Mouse (Mus musculus) ES-E14 (cell line): ENCODE results near the gene Nyap1.
"Not testable (repeated sequence)": the region's sequence is repeated elsewhere in the genome, so short reads cannot be mapped to it uniquely, and the experiment has no call there.

Source experiments
- MAFK ChIP-seq: IDR thresholded peaks from 2 replicates; pipeline ENCODE4 v1.6.1; 2014; ENCODE audit warnings: mild to moderate bottlenecking, low read depth, low read length, inconsistent platforms; ENCODE audit not compliant: insufficient read depth
- ZC3H11A ChIP-seq: IDR thresholded peaks from 2 replicates; pipeline ENCODE4 v1.6.1; 2012; ENCODE audit warnings: low read depth, mild to moderate bottlenecking, inconsistent platforms, low read length, borderline replicate concordance
- ZNF384 ChIP-seq: IDR thresholded peaks from 2 replicates; pipeline ENCODE4 v1.6.1; 2012; ENCODE audit warnings: low read depth, low read length, inconsistent platforms

DNA sequence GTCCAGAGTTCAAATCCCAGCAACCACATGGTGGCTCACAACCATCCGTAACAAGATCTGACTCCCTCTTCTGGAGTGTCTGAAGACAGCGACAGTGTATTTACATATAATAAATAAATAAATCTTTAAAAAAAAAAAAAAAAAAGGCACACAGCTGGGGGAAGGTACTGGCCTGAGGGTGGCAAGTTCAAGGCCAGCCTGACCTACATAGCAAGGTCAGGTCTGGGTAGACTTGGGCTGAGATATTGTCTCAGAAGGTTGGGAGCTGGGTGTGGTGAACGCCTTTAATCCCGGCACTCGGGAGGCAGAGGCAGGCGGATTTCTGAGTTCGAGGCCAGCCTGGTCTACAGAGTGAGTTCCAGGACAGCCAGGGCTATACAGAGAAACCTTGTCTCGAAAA, 8.8 kb upstream of the Nyap1 start:
- TF ChIP-seq ZC3H11A, MAFK: not testable (repeated sequence)
- peak; percentile 57; the same call in 1 of the 2 replicates for TF ChIP-seq ZNF384
